Mouse (Mus musculus) stomach, postnatal 0 days (tissue): Measurements from ENCODE around the gene Zfp809.

ENCODE experiments used
- CTCF ChIP-seq: IDR thresholded peaks from 2 replicates; pipeline ENCODE4 v1.5.1; 2016; ENCODE audit warnings: antibody characterized with exemption, low read depth, mild to moderate bottlenecking, moderate library complexity
- EP300 ChIP-seq: optimal IDR thresholded peaks from 2 replicates; pipeline ENCODE3; 2016; ENCODE audit warnings: antibody characterized with exemption

DNA sequence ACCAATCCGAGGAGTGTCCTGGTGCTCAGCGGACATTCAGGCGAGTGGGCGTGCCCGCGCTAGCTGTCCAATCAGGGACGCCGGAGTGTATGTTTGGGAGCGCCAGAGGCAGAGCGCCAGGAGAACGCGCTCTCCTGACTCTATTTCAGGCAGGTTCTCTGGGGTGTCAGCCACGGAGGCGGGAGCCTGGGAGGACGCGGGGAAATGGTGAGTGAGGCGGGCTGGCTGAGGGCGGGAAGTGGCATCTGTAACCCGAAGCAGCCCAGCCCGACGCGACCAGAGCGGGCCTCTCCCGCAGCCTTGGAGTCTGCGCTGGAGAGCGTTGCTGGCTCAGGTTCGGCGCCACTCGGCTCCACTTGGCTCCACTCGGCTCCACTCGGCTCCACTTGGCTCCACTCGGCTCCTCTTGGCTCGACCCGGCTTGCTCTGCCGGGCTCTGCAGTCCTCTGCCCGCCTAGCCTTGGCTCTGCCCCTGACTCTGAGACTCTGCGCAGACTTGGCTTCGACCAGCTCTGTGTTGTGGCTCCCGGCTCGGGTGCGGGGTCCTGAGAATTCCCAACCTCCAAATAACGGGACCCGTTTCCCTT is 37.4 kb upstream of the Zfp809 start, which contains the start of gene Zfp872:
- TF ChIP-seq CTCF (no peak), EP300 (no peak)
